Comparison of ENCODE assay signal across 19 mouse cellular contexts in the genomic region with DNA sequence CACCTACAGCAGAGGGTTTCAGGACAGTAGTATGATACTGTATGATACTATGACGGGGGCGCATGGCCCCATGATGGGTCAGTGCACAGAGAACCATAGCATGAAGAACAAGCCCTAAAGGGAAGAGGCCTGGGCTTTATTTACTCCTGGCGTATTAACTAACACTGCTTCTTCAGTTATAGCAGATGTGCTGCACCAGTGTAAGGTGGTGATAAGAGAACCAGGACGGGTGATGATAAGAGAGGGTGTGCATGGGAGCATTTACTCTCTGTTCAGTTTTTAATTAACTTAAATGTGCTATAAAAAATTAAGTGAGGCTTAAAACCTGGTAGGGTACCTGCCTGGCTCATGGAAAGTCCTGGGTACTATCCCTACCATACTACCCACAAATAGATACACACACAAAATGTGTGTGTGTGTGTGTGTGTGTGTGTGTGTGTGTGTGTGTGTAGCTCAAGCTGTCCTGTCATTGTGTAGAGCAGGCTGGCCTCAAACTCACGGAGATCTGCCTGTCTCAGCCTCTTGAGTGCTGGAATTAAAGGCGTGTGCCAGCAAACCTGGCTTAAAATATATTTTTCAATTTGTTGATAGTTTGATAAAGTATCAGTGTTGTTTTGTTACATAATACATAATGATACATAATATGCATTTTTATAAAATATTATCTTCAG. TPM values are rescaled to one million over a fixed set of nuclear protein-coding genes. Genes with fewer than 3 reads are reported as not detected.
A peak's percentile ranks its signal among the peaks of the same experiment; 100 is the strongest.
DNase-seq lines count a peak whose midpoint lies in the region; ATAC-seq lines count a peak whose summit lies in the region.
"Had no signal": no experiment of that assay in that cellular context is flagged by ENCODE, and none has a peak within 500 bp of the region (broad histone marks: within the 10 kb centered on the region; RNA-seq: fewer than 3 reads in every experiment).

No protein-coding gene starts in this region.

- peak; percentile 79 for DNase-seq in c-Kit-positive CD71-positive TER-119-positive erythroid progenitor cells, embryonic 14.5 days (ENCODE audit: low spot score)
- peak; percentile 69 for DNase-seq in liver, embryonic 13.5 days
- peak; percentile 47 to 70 for DNase-seq in spleen, postnatal 36 days (ENCODE audit: low spot score in 2 of 2)
- no peak for DNase-seq in layer of hippocampus, postnatal 25 days (ENCODE audit: extremely low spot score in 1 of 2, low spot score in 1 of 2)
- no peak for DNase-seq in lung, postnatal 14 days
- DNase-seq in cerebellum, adult 11 months, result no peak
- DNase-seq: cerebellum, adult 8-10 months; gastrocnemius, postnatal 25 days; heart, postnatal 14 days; kidney, adult 11 months; kidney, postnatal 14 days had no signal

- peaks cover 2% of the 10 kb centered on the region; the same call in 1 of the 2 replicates for H3K4me1 ChIP-seq in neural tube, embryonic 14.5 days (ENCODE audit: control insufficient read depth, insufficient read depth, low read length)
- peaks cover 14% of the 10 kb centered on the region; the same call in 1 of the 2 replicates for H3K4me1 ChIP-seq in neural tube, embryonic 15.5 days
- peaks cover 56% of the 10 kb centered on the region for H3K4me1 ChIP-seq in liver, embryonic 13.5 days (replicated peaks)

- 93% methylated on average over 6 of the region's 6 CpGs for WGBS in neural tube, embryonic 14.5 days
- 88% methylated on average over 6 of the region's 6 CpGs for WGBS in neural tube, embryonic 15.5 days
- WGBS in liver, embryonic 13.5 days (ENCODE audit: insufficient replicate concordance), result 33% methylated on average over 6 of the region's 6 CpGs

- H3K27me3 ChIP-seq in neural tube, embryonic 14.5 days (ENCODE audit: control insufficient read depth, insufficient read depth, low read length), result no peaks in the 10 kb centered on the region
- no peaks in the 10 kb centered on the region for H3K27me3 ChIP-seq in neural tube, embryonic 15.5 days (replicated peaks)
- H3K27me3 ChIP-seq in liver, embryonic 13.5 days, result no peaks in the 10 kb centered on the region
- H3K27me3 ChIP-seq: forebrain, embryonic 12.5 days; hindbrain, embryonic 15.5 days; Patski had no signal

- ATAC-seq in neural tube, embryonic 14.5 days (ENCODE audit: low read depth), result 0 out of 2 replicates have a peak, but pooled peaks have one; percentile 31
- no peak for ATAC-seq in neural tube, embryonic 15.5 days (ENCODE audit: low FRiP score)
- ATAC-seq in liver, embryonic 13.5 days (ENCODE audit: low read depth), result peak; percentile 99
- ATAC-seq: activated CD4-positive, CD25-positive, alpha-beta regulatory T cell, adult 4 months; lung, postnatal 0 days; Patski had no signal

- H3K27ac ChIP-seq in neural tube, embryonic 14.5 days (ENCODE audit: low read depth, low read length), result no peak overlapping the region
- no peak overlapping the region for H3K27ac ChIP-seq in neural tube, embryonic 15.5 days (replicated peaks)
- H3K27ac ChIP-seq in liver, embryonic 13.5 days, result peak overlapping the region; percentile 90
- H3K27ac ChIP-seq: forebrain, embryonic 12.5 days; hindbrain, embryonic 15.5 days had no signal

- H3K9me3 ChIP-seq in neural tube, embryonic 14.5 days (ENCODE audit: control insufficient read depth, low read length), result no peaks in the 10 kb centered on the region
- H3K9me3 ChIP-seq in neural tube, embryonic 15.5 days (replicated peaks), result no peaks in the 10 kb centered on the region
- H3K9me3 ChIP-seq in liver, embryonic 13.5 days (replicated peaks), result no peaks in the 10 kb centered on the region
- H3K9me3 ChIP-seq: forebrain, embryonic 12.5 days; hindbrain, embryonic 15.5 days had no signal

- no peak overlapping the region for H3K4me3 ChIP-seq in neural tube, embryonic 14.5 days (ENCODE audit: low read depth, low read length)
- no peak overlapping the region for H3K4me3 ChIP-seq in neural tube, embryonic 15.5 days (replicated peaks)
- 0 out of 2 replicates have a peak overlapping the region, but pooled peaks have one; percentile 11 for H3K4me3 ChIP-seq in liver, embryonic 13.5 days (replicated peaks)
- H3K4me3 ChIP-seq: forebrain, embryonic 12.5 days; hindbrain, embryonic 15.5 days had no signal

- no peak overlapping the region for H3K4me2 ChIP-seq in neural tube, embryonic 14.5 days (ENCODE audit: low read depth, low read length)
- H3K4me2 ChIP-seq in neural tube, embryonic 15.5 days, result no peak overlapping the region
- peak overlapping the region; percentile 56 for H3K4me2 ChIP-seq in liver, embryonic 13.5 days
- H3K4me2 ChIP-seq: forebrain, embryonic 12.5 days; heart, embryonic 11.5 days; hindbrain, embryonic 15.5 days had no signal

- no peak overlapping the region for H3K9ac ChIP-seq in neural tube, embryonic 14.5 days (replicated peaks; ENCODE audit: low read depth, low read length)
- no peak overlapping the region for H3K9ac ChIP-seq in neural tube, embryonic 15.5 days (replicated peaks)
- H3K9ac ChIP-seq in liver, embryonic 13.5 days, result peak overlapping the region; percentile 55
- H3K9ac ChIP-seq: forebrain, embryonic 12.5 days; hindbrain, embryonic 15.5 days had no signal

- no peaks in the 10 kb centered on the region for H3K36me3 ChIP-seq in neural tube, embryonic 14.5 days (ENCODE audit: control insufficient read depth, insufficient read depth, low read length)
- H3K36me3 ChIP-seq in neural tube, embryonic 15.5 days, result no peaks in the 10 kb centered on the region
- peaks cover 12% of the 10 kb centered on the region for H3K36me3 ChIP-seq in liver, embryonic 13.5 days
- H3K36me3 ChIP-seq: forebrain, embryonic 12.5 days; hindbrain, embryonic 15.5 days had no signal

RNA-seq across cellular contexts. Expression of gene Plpp1, which starts 38.1 kb away (rescaled TPM):
- polyA plus RNA-seq in neural tube, embryonic 14.5 days (2014; fragmentation: Nextera tagmentation; extraction: Ambion mirVana), result 61.5 and 66.1 TPM in 2 replicates
- 73.3 and 77.0 TPM in 2 replicates for polyA plus RNA-seq in neural tube, embryonic 15.5 days (2015; fragmentation: Nextera tagmentation; extraction: Ambion mirVana)
- 31.8 and 32.2 TPM in 2 replicates for polyA plus RNA-seq in liver, embryonic 13.5 days (2015; fragmentation: Nextera tagmentation; extraction: Ambion mirVana)
- total RNA-seq in layer of hippocampus, postnatal 25 days (2021), result 10 to 100 TPM; 30.9 to 33.1 TPM

Comparison
In these comparisons a context has a peak if more than half of its experiments do, and no peak if none do; other contexts are left out.
1. DNase-seq: peak in c-Kit-positive CD71-positive TER-119-positive erythroid progenitor cells, embryonic 14.5 days (single experiment), liver, embryonic 13.5 days (single experiment) and spleen, postnatal 36 days (2 of 2); none in layer of hippocampus, postnatal 25 days (0 of 2), lung, postnatal 14 days (single experiment) and cerebellum, adult 11 months (single experiment).